Mouse (Mus musculus) urinary bladder, adult 2 months (tissue): ENCODE measurements around the gene Vmn1r135. TPM values are rescaled to one million over a fixed set of nuclear protein-coding genes. Genes with fewer than 3 reads are reported as not detected.
"Not testable (repeated sequence)": the region's sequence is repeated elsewhere in the genome, so short reads cannot be mapped to it uniquely, and the experiment has no call there.

Experiments
- DNase-seq: peaks from one replicate; pipeline ENCODE4 v3.0.0; 2022; ENCODE audit warnings: low spot score
- polyA plus RNA-seq: library from polyadenylated mRNA; depleted of rRNA; stranded (reverse); fragments of >200 nt; gene quantifications from 2 replicates; pipeline ENCODE4 v1.2.3, GENCODE M21; 2012; rRNA removed

Gene Vmn1r135
- polyA plus RNA-seq = not detected in 2 replicates

- DNase-seq = not testable (repeated sequence)
These were observed at the start of gene Vmn1r135 for GRCm38 (mm10) chr7:21832051-21832450. Gene Vmn1r135 (plus strand): TSS chr7:21832351.

- not testable (repeated sequence) for DNase-seq
These were observed 35.5 kb upstream of the Vmn1r135 start, which contains the start of gene Gm4177 for GRCm38 (mm10) chr7:21796628-21797027. Gene Gm4177 (minus strand): TSS chr7:21796728.

- DNase-seq = not testable (repeated sequence)
These were observed 12.0 kb downstream of the Vmn1r135 start, which contains the start of gene Gm5725 for GRCm38 (mm10) chr7:21844167-21844566. Gene Gm5725 (minus strand): TSS chr7:21844267.

Other genes starting within 250 kb of the Vmn1r135 start
- gene Vmn1r132, start 218.3 kb upstream of the Vmn1r135 start, polyA plus RNA-seq = not detected in 2 replicates
- gene Gm4175, start 70.9 kb upstream of the Vmn1r135 start, polyA plus RNA-seq = not detected in 2 replicates
- gene Gm4177, start 35.6 kb upstream of the Vmn1r135 start, polyA plus RNA-seq = not detected in 2 replicates
- gene Gm5725, start 11.9 kb downstream of the Vmn1r135 start, polyA plus RNA-seq = not detected in 2 replicates
- gene Gm5891, start 88.9 kb downstream of the Vmn1r135 start, polyA plus RNA-seq = not detected in 2 replicates
- not detected in 2 replicates for gene Vmn1r137, start 162.2 kb downstream of the Vmn1r135 start, polyA plus RNA-seq
- gene Vmn1r138, start 196.5 kb downstream of the Vmn1r135 start, polyA plus RNA-seq = not detected in 2 replicates
- not detected in 2 replicates for gene Gm6176, start 224.0 kb downstream of the Vmn1r135 start, polyA plus RNA-seq
- gene Vmn1r139, start 236.7 kb downstream of the Vmn1r135 start, polyA plus RNA-seq = not detected in 2 replicates